Mouse (Mus musculus): ENCODE measurements around the gene Strip1.

The Strip1 gene

DNA sequence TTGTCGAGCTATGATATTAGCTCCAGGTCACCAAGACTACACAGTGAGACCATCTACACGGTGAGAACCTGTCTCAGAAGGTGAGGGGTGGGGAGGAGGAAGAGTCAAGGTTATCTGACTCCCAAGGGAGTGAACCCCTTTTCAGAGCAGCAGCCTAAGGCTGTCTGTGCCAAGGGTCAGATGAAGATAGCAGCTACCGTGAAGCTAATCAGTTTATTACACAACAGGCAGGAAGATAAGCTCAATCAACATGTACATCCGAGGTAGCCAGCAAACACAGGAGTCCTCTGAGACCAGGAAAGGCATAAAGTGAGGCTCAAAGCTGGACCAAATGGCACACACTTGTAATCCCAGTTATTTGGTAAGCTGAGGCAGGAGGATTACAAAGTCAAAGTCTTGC is 22.7 kb downstream of the Strip1 start:
- peak; percentile 99 for TF ChIP-seq GATA4 (IDR thresholded peaks at IDR 0.05; ENCODE audit: insufficient replicate concordance, low read length)

DNA sequence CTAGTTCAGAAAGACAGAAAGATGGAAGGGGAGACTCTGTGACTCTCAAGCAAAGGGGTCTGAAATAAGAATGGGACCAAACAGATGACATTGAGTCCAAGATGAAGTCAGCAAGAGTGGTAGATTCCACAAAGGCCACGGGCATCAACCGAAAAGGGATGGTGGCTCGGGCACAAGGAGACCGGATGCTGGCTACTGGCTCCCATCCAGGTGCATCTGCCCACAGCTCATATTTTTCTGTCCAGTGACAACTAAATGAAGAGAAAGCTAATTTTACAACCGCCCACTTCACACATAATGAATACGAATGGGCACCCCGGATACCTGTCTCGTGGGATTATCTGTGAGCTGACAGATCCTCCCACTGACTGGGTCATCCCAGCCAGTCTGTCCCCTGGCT is 24.3 kb downstream of the Strip1 start:
- TF ChIP-seq GATA4 (IDR thresholded peaks at IDR 0.05; ENCODE audit: insufficient replicate concordance, low read length): no peak

DNA sequence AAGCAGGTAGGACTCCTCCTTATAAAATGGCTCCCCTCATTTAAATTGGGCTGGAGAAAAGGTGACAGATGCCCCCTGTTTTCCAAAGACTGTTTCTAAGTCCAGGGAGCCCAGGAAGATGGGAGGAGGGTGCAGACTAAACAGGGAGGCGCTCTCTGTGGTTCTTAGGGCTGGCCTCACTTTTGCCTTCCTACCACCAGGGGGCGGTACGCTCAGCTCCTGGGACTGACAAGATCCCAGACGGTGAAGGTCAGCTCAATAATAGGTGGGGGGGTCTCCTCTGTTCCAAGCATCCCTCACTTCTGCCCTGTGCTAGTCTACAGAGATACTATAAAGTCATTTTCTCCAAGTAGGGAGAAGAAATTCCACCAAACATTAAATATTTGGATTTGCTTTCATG is 26.2 kb downstream of the Strip1 start:
- TF ChIP-seq GATA4 (IDR thresholded peaks at IDR 0.05; ENCODE audit: insufficient replicate concordance, low read length): no peak

- TF ChIP-seq GATA4 (IDR thresholded peaks at IDR 0.05; ENCODE audit: insufficient replicate concordance, low read length): no peak
Observed at GRCm38 (mm10) chr3:107600127-107600526, 31.4 kb downstream of the Strip1 start.

- no peak for TF ChIP-seq GATA4 (IDR thresholded peaks at IDR 0.05; ENCODE audit: insufficient replicate concordance, low read length)
Observed at GRCm38 (mm10) chr3:107597586-107598389, 33.7 kb downstream of the Strip1 start.

GRCm38 (mm10) chr3:107597134-107597533 is 34.4 kb downstream of the Strip1 start:
- no peak for TF ChIP-seq GATA4 (IDR thresholded peaks at IDR 0.05; ENCODE audit: insufficient replicate concordance, low read length)

GRCm38 (mm10) chr3:107596559-107596958 is 34.9 kb downstream of the Strip1 start:
- TF ChIP-seq GATA4 (IDR thresholded peaks at IDR 0.05; ENCODE audit: insufficient replicate concordance, low read length): no peak

DNA sequence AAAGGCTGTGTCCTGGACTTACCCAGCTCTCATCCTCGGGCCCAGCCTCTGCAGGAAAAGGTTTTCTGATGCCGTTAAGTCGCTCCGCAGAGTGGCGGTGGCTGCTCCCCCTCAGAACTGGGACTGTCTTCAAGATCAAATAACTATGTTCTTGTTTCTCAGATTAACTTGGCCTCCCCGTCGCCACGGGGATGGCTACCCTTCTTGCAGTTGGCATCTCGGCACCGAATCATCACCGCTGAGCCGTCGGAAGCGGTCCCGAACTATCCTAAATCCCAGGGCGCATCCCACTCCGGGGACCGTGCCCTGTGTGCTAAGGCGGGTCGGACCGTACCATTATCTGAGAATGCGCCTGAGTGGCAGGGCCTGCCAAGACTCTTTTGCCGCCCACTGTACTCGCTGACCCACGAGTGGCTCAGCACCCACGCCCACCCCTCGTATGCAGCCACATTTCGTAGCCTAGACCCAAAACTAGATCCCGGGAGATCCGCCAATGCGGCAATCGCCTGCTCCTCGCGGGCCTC is 35.5 kb downstream of the Strip1 start:
- no peak for TF ChIP-seq GATA4 (IDR thresholded peaks at IDR 0.05; ENCODE audit: insufficient replicate concordance, low read length)

- no peak for TF ChIP-seq GATA4 (IDR thresholded peaks at IDR 0.05; ENCODE audit: insufficient replicate concordance, low read length)
Observed at GRCm38 (mm10) chr3:107595264-107595937, 36.1 kb downstream of the Strip1 start.

DNA sequence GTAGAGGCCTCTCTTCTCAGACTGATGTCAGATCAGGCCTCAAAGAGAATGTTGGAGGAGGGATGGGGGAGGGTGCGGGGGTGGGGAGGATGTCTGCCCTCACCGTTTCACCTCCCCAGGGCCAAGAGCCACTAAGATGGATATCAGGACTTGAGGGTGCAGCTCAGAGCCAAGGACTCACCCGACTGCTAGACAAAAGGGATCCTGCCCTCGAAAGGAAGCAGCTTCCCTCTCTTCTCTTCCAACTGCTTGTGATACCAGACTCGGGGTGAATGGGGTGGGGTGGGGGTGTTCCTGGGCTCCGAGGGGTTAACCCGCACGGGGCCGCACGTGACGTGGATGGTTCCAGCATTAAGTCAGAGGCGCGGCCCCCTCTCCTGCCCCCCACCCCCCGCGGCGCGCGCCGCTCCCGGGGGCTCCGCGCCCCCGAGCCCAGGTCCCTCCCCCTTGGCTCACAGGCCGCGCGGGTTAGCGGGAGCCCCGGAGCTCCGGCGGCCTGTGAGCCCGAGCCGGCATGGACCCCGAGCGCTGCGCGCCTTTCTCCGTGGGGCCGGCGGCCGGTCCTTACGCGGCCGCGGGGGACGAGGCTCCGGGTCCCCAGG is 36.7 kb downstream of the Strip1 start, which contains the start of gene Alx3:
Gene Alx3, plus strand, starts transcription at position 370 of the 602 bp plus-strand sequence.
- TF ChIP-seq GATA4 (IDR thresholded peaks at IDR 0.05; ENCODE audit: insufficient replicate concordance, low read length): no peak

- no peak for TF ChIP-seq GATA4 (IDR thresholded peaks at IDR 0.05; ENCODE audit: insufficient replicate concordance, low read length)
Observed at GRCm38 (mm10) chr3:107593632-107594031, 37.9 kb downstream of the Strip1 start.

GRCm38 (mm10) chr3:107591612-107592011 is 39.9 kb downstream of the Strip1 start:
- no peak for TF ChIP-seq GATA4 (IDR thresholded peaks at IDR 0.05; ENCODE audit: insufficient replicate concordance, low read length)

GRCm38 (mm10) chr3:107586504-107586903 is 45.0 kb downstream of the Strip1 start:
- TF ChIP-seq GATA4 (IDR thresholded peaks at IDR 0.05; ENCODE audit: insufficient replicate concordance, low read length): no peak

DNA sequence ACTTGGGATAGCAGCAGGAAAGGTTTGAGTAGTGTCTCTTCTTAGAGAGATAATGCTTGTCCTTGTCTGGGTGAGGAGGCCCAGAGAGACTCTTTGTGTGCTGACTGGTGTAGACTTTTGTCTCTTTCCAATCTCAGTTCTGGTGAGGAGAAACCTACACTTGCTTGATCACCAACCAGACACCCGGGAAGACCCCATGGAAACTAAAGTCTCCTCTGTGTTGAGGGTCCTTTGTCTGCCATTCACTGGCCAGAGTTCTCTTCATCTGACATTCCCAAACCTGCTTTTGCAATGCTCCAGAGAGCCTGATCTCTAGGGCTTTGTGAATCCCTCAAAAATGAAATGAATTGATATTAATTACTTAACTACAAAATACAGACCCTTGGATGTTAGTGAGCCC is 47.6 kb downstream of the Strip1 start:
- no peak for TF ChIP-seq GATA4 (IDR thresholded peaks at IDR 0.05; ENCODE audit: insufficient replicate concordance, low read length)

DNA sequence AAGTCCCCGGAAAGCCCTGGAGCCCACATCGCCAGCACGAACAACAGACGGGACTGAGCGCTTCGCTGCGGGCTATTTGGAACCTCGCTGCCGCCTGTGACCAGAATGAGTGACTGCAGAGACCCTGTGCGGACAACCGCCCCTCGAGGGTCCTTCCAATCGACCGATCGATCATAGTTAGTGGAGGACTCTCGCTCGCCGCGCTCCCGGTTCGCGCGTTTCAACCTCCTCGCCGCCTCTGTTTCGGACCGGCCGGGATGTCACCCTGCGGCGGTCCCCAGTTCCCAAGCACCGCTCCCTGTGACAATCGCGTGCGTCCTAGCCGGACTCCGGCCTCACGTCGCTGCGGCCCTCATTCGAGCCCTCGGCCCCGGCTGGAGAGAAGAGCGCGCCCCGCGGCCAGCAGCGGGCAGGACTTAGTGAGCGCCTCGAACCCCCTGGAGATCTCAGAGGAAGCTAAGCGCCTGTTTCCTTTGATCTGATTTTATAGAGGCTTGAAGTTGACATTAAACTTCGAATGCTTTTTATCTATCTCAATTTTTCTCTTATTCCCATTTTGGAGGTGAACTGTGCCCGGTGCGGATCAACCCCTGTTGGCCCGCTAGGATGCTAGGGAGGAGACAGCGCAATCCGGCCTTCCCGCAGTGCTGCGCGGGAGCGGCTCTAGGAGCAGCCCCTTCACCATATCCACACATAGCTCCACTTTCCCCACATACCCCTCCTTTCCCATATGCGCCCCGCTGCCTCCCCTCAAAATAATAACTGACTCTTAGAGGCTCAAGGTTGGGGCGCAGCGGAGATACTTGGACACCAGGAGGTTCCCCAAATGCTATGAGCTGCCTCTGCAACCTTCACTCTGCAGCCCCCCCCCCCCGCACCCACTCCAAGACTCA is 48.4 kb downstream of the Strip1 start:
- TF ChIP-seq GATA4 (IDR thresholded peaks at IDR 0.05; ENCODE audit: insufficient replicate concordance, low read length): no peak

Measured in liver, adult (tissue).